Mouse (Mus musculus): ENCODE data around the gene Fgf8. TPM values are rescaled to one million over a fixed set of nuclear protein-coding genes. Genes with fewer than 3 reads are reported as not detected.

Gene Fgf8
- polyA plus RNA-seq, 1 experiment from 2014 or later: not detected

DNA sequence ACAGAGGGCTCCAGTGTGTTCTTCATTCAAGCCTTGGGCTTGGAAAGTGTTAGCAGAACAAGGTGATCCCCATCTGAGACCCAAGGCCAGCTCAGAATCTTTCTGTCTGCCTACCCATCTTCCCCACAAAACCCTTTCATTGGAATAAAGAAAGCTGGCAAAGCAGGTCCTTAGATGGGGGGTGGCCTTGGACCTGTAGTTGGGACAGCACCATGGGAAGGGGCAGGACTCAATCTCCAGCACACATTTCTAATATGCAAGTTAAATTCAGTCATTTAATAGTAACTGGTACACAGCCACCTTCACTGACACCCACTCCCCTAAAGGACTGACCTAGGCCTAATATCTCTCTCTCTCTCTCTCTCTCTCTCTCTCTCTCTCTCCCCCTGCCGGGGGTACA is 6.5 kb downstream of the Fgf8 start:
- H3K27me3 ChIP-seq (replicated peaks; ENCODE audit: control insufficient read depth, insufficient read depth, low read length): peaks cover 51% of the 10 kb centered on the region
- H3K9ac ChIP-seq (ENCODE audit: low read depth, low read length): no peak overlapping the region
- H3K36me3 ChIP-seq (ENCODE audit: control insufficient read depth, insufficient read depth): no peaks in the 10 kb centered on the region
- H3K27ac ChIP-seq (ENCODE audit: low read depth, low read length): no peak overlapping the region
- no peak for TF ChIP-seq CTCF (IDR thresholded peaks at IDR 0.05; ENCODE audit: low read depth)
- no peaks in the 10 kb centered on the region for H3K9me3 ChIP-seq (ENCODE audit: control insufficient read depth)
- WGBS: 38% methylated on average over 1 of the region's 1 CpGs
- ATAC-seq: no peak
- no peak overlapping the region for H3K4me3 ChIP-seq (ENCODE audit: low read depth, low read length)
- H3K4me2 ChIP-seq (replicated peaks; ENCODE audit: low read depth): no peak overlapping the region
- H3K4me1 ChIP-seq (replicated peaks; ENCODE audit: control insufficient read depth, insufficient read depth, low read length): 0 out of 2 replicates have a peak, but pooled peaks cover 3% of the 10 kb centered on the region

DNA sequence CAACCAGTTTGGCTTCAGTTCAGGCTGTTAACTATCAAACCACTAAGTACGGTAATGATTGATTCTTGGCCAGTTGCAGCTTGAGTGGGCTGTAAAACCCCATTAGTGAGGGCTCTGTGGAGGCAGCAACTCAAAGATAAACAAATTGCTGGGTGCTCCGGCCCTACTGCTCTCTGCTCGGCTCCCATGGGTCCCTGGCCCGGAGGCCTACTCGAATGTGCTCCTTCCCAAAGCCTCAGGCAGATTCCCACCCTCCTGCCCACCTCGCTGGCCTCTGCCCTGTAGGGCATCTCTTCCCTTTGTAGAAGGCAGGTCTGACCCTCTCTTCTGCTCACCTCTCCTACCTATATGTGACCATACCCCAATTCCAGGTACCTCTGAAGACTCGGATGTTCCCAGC is 8.0 kb downstream of the Fgf8 start:
- H3K9ac ChIP-seq (ENCODE audit: low read depth, low read length): no peak overlapping the region
- no peak overlapping the region for H3K27ac ChIP-seq (ENCODE audit: low read depth, low read length)
- H3K36me3 ChIP-seq (ENCODE audit: control insufficient read depth, insufficient read depth): no peaks in the 10 kb centered on the region
- no peak overlapping the region for H3K4me3 ChIP-seq (ENCODE audit: low read depth, low read length)
- no peak for ATAC-seq
- no peak overlapping the region for H3K4me2 ChIP-seq (replicated peaks; ENCODE audit: low read depth)
- no peaks in the 10 kb centered on the region for H3K9me3 ChIP-seq (ENCODE audit: control insufficient read depth)
- 0 out of 2 replicates have a peak, but pooled peaks cover 3% of the 10 kb centered on the region for H3K4me1 ChIP-seq (replicated peaks; ENCODE audit: control insufficient read depth, insufficient read depth, low read length)
- H3K27me3 ChIP-seq (replicated peaks; ENCODE audit: control insufficient read depth, insufficient read depth, low read length): peaks cover 39% of the 10 kb centered on the region
- TF ChIP-seq CTCF (IDR thresholded peaks at IDR 0.05; ENCODE audit: low read depth): no peak
- 38% methylated on average over 7 of the region's 7 CpGs for WGBS

DNA sequence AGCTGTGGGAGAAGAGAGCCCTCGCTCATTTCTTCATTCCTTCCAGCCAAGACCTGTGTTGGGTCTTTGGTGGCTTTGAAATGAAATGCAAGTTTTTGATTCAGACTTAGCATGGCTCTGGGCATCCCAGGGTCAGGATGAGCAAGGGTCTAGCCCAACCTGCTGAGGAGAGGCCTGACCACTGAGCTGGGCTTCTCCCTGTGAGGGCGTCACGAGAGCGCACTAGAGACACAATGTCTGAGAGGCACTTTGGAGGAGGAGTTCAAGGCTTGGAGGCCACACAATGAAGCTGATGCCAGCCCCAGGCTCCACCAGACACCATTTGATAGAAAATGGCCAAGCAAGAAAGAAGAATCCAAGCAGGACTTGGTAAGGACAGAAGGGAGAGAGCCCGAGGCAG is 8.5 kb downstream of the Fgf8 start:
- 0 out of 2 replicates have a peak, but pooled peaks cover 3% of the 10 kb centered on the region for H3K4me1 ChIP-seq (replicated peaks; ENCODE audit: control insufficient read depth, insufficient read depth, low read length)
- H3K27ac ChIP-seq (ENCODE audit: low read depth, low read length): no peak overlapping the region
- no peak for TF ChIP-seq CTCF (IDR thresholded peaks at IDR 0.05; ENCODE audit: low read depth)
- no peak overlapping the region for H3K4me3 ChIP-seq (ENCODE audit: low read depth, low read length)
- H3K36me3 ChIP-seq (ENCODE audit: control insufficient read depth, insufficient read depth): no peaks in the 10 kb centered on the region
- H3K27me3 ChIP-seq (replicated peaks; ENCODE audit: control insufficient read depth, insufficient read depth, low read length): peaks cover 33% of the 10 kb centered on the region
- no peak overlapping the region for H3K9ac ChIP-seq (ENCODE audit: low read depth, low read length)
- ATAC-seq: no peak
- 75% methylated on average over 5 of the region's 5 CpGs for WGBS
- no peak overlapping the region for H3K4me2 ChIP-seq (replicated peaks; ENCODE audit: low read depth)
- no peaks in the 10 kb centered on the region for H3K9me3 ChIP-seq (ENCODE audit: control insufficient read depth)

DNA sequence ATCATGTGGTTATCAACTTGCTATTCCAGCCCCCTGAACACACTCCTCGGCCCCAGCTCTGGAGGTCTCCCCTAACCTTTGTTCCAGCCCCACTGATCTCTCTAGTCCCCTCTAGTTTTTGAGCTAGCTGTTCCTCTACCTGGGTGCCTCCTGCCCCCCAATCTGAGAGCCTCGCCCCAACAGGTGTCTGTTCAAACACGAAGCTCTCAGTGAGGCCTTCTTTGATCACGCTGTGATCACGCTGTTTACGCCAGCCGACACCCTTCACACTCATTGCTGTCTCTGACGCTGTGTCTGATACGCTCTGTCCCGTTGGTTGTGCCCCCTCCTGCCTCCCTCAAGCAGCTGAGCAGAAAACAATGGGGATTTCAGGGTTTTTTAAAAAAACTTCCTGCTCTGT is 9.2 kb downstream of the Fgf8 start:
- no peak for TF ChIP-seq CTCF (IDR thresholded peaks at IDR 0.05; ENCODE audit: low read depth)
- 25% methylated on average over 10 of the region's 10 CpGs for WGBS
- no peaks in the 10 kb centered on the region for H3K36me3 ChIP-seq (ENCODE audit: control insufficient read depth, insufficient read depth)
- no peak overlapping the region for H3K27ac ChIP-seq (ENCODE audit: low read depth, low read length)
- H3K4me1 ChIP-seq (replicated peaks; ENCODE audit: control insufficient read depth, insufficient read depth, low read length): 0 out of 2 replicates have a peak, but pooled peaks cover 3% of the 10 kb centered on the region
- no peaks in the 10 kb centered on the region for H3K9me3 ChIP-seq (ENCODE audit: control insufficient read depth)
- peaks cover 27% of the 10 kb centered on the region for H3K27me3 ChIP-seq (replicated peaks; ENCODE audit: control insufficient read depth, insufficient read depth, low read length)
- no peak for ATAC-seq
- H3K4me3 ChIP-seq (ENCODE audit: low read depth, low read length): no peak overlapping the region
- H3K4me2 ChIP-seq (replicated peaks; ENCODE audit: low read depth): no peak overlapping the region
- no peak overlapping the region for H3K9ac ChIP-seq (ENCODE audit: low read depth, low read length)

DNA sequence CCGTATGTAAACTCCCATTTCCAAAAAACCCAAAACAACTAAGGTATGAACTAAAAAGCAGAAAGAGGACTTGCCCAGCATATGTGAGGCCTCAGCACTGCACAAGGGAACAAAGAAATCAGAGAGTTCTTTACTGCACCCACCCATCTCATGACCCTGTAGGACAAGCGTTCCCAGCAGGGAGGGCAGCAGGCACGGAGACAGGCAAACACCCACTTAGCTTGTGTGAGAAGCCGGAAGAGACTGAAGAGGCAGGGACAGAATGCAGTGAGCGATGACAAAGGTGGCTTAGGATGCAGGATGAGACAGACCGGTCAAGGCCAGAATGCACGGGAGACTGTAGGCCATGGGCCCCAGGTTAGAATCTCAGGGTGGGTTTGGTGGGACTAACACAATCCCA is 11.1 kb downstream of the Fgf8 start:
- H3K36me3 ChIP-seq (ENCODE audit: control insufficient read depth, insufficient read depth): no peaks in the 10 kb centered on the region
- H3K9ac ChIP-seq (ENCODE audit: low read depth, low read length): no peak overlapping the region
- H3K27me3 ChIP-seq (replicated peaks; ENCODE audit: control insufficient read depth, insufficient read depth, low read length): peaks cover 8% of the 10 kb centered on the region; the same call in 1 of the 2 replicates
- H3K4me2 ChIP-seq (replicated peaks; ENCODE audit: low read depth): no peak overlapping the region
- 87% methylated on average over 7 of the region's 7 CpGs for WGBS
- TF ChIP-seq CTCF (IDR thresholded peaks at IDR 0.05; ENCODE audit: low read depth): no peak
- no peak overlapping the region for H3K4me3 ChIP-seq (ENCODE audit: low read depth, low read length)
- no peaks in the 10 kb centered on the region for H3K4me1 ChIP-seq (replicated peaks; ENCODE audit: control insufficient read depth, insufficient read depth, low read length)
- H3K9me3 ChIP-seq (ENCODE audit: control insufficient read depth): no peaks in the 10 kb centered on the region
- H3K27ac ChIP-seq (ENCODE audit: low read depth, low read length): no peak overlapping the region
- ATAC-seq: no peak

DNA sequence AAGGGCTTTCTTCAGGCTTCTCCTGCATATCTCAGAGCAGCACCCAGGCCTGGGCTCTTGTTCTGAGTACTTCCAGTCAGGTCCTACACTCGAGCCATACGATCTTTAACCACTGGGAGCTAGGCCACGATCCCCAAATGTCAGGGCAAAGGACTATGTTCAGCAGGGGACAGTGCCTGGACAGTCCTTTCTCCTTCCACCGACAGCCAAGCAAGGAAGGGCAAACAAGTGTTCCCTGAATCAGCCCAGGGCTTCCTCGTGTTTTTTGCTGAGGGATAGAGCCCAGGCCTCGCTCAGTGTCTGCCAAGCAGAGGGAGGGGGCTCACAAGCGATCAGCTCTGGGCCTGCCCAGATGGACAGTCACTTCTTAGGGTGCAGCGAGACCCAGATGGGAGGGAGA is 12.7 kb downstream of the Fgf8 start:
- no peak overlapping the region for H3K9ac ChIP-seq (ENCODE audit: low read depth, low read length)
- H3K4me3 ChIP-seq (ENCODE audit: low read depth, low read length): no peak overlapping the region
- H3K9me3 ChIP-seq (ENCODE audit: control insufficient read depth): no peaks in the 10 kb centered on the region
- 68% methylated on average over 8 of the region's 8 CpGs for WGBS
- no peak overlapping the region for H3K4me2 ChIP-seq (replicated peaks; ENCODE audit: low read depth)
- ATAC-seq: no peak
- H3K4me1 ChIP-seq (replicated peaks; ENCODE audit: control insufficient read depth, insufficient read depth, low read length): no peaks in the 10 kb centered on the region
- no peak overlapping the region for H3K27ac ChIP-seq (ENCODE audit: low read depth, low read length)
- H3K27me3 ChIP-seq (replicated peaks; ENCODE audit: control insufficient read depth, insufficient read depth, low read length): peaks cover 8% of the 10 kb centered on the region; the same call in 1 of the 2 replicates
- no peaks in the 10 kb centered on the region for H3K36me3 ChIP-seq (ENCODE audit: control insufficient read depth, insufficient read depth)
- no peak for TF ChIP-seq CTCF (IDR thresholded peaks at IDR 0.05; ENCODE audit: low read depth)

DNA sequence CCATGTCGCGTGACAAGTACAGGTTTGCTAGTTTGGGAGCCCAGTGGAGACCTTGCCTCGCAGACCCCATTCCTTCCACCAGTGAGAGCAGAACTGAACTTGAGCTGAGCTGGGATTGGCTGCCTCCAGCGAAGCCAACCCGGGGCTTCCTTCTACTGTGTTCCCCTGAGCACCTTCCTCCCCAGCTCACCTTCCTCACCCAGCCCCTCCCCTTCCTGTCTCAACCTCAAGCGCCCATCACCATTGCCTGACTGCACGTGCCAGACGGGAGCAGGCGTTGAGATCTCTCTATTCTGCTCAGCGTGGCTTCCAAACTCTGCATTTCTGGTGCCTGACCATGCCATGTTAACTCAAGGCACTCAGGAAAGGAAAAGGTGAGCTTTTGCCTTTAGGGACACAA is 15.5 kb downstream of the Fgf8 start:
- H3K9ac ChIP-seq (ENCODE audit: low read depth, low read length): no peak overlapping the region
- H3K4me1 ChIP-seq (replicated peaks; ENCODE audit: control insufficient read depth, insufficient read depth, low read length): no peaks in the 10 kb centered on the region

More for the DNA sequence above, 15.5 kb downstream of the Fgf8 start:
- ATAC-seq: no peak
- Histone ChIP-seq H3K4me2 (replicated peaks; ENCODE audit: low read depth) (no peak overlapping the region), H3K36me3 (ENCODE audit: control insufficient read depth, insufficient read depth) (no peaks in the 10 kb centered on the region), H3K4me3 (ENCODE audit: low read depth, low read length) (no peak overlapping the region), H3K27ac (ENCODE audit: low read depth, low read length) (no peak overlapping the region), H3K27me3 (replicated peaks; ENCODE audit: control insufficient read depth, insufficient read depth, low read length) (no peaks in the 10 kb centered on the region), H3K9me3 (ENCODE audit: control insufficient read depth) (no peaks in the 10 kb centered on the region)
- TF ChIP-seq CTCF (IDR thresholded peaks at IDR 0.05; ENCODE audit: low read depth): no peak
- 75% methylated on average over 10 of the region's 10 CpGs for WGBS

Data from intestine, postnatal 0 days (tissue).